Mouse (Mus musculus): Measurements from ENCODE around the gene Dusp6. TPM values are rescaled to one million over a fixed set of nuclear protein-coding genes. Genes with fewer than 3 reads are reported as not detected.
A peak's percentile ranks its signal among the peaks of the same experiment; 100 is the strongest.

Dusp6 gene
- polyA plus RNA-seq, 1 experiment: 50.9 TPM

DNA sequence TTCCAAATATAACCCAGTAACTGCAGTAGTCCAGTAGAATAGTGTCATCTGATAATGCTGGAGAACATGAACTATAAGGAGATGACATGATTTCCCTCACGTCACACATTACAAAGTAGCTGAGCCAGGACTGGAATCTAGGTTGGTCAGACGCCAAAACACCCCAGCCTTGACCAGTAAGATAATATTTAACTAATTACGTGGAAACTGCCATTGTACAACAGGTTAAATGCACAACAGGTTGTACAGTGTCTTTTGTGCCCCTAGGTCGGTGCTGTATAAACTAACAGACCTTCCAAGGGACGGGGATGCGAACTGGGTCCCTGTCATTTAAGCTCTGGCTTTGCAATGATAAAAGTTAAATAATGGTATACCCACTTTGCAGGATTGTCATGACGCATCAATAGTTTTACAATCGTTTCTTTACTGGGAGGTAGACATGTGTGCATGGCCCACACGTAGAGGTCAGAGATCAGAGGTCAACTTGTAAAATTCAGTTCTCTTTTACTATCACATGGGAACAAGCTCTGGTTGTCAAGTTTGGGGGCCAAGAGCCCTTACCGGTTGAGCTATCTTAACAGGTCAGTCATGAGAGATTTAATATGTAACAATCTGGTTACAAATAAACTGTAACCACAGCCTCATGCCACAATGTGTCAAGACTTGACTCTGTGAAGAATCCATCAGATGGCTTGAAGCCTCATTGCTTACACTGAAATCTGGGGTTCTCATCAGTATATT lies 7.0 kb upstream of the Dusp6 start:
- H3K9ac ChIP-seq (ENCODE audit: low read depth, poor library complexity, severe bottlenecking): no peak overlapping the region
- H3K4me1 ChIP-seq (ENCODE audit: control insufficient read depth, insufficient read depth, low read length): peaks cover 6% of the 10 kb centered on the region
- H3K27ac ChIP-seq (ENCODE audit: insufficient read depth, low read length): no peak overlapping the region
- H3K4me3 ChIP-seq (ENCODE audit: low read depth, low read length): no peak overlapping the region
- TF ChIP-seq POLR2A (IDR thresholded peaks at IDR 0.05; ENCODE audit: insufficient read depth, low read length) (no peak), CTCF (IDR thresholded peaks at IDR 0.05; ENCODE audit: low read depth, low read length) (no peak), EP300 (IDR thresholded peaks at IDR 0.05; ENCODE audit: insufficient read depth, low read depth, low read length) (no peak)
- no peaks in the 10 kb centered on the region for H3K27me3 ChIP-seq (ENCODE audit: control insufficient read depth, insufficient read depth, low read length, poor library complexity, severe bottlenecking)
- H3K9me3 ChIP-seq (replicated peaks; ENCODE audit: control insufficient read depth, insufficient read depth, low read length, poor library complexity, severe bottlenecking): no peaks in the 10 kb centered on the region
- H3K36me3 ChIP-seq (ENCODE audit: control insufficient read depth, insufficient read depth, low read length, poor library complexity, severe bottlenecking): no peaks in the 10 kb centered on the region

DNA sequence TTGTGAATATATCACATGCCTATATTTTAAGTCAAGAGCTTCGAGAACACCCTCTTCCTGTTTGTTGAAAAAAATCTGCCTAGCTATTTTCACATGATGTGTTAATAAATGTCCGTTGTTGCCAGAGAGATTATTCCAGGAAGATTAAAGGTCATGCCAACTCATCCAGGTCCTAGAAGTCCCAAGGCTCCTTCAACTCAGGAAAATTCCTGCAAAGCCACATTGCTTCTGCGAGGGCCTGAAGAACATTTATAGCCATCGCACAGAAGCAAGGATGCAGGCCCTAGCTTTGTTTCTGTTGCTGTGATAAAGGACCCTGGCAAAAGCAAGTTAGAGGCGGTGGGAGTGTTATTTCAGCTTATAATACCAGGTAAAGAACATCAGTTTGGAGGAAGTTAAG lies 5.5 kb upstream of the Dusp6 start:
- TF ChIP-seq EP300 (IDR thresholded peaks at IDR 0.05; ENCODE audit: insufficient read depth, low read depth, low read length) (no peak), POLR2A (IDR thresholded peaks at IDR 0.05; ENCODE audit: insufficient read depth, low read length) (no peak), CTCF (IDR thresholded peaks at IDR 0.05; ENCODE audit: low read depth, low read length) (no peak)
- Histone ChIP-seq H3K27me3 (ENCODE audit: control insufficient read depth, insufficient read depth, low read length, poor library complexity, severe bottlenecking) (no peaks in the 10 kb centered on the region), H3K4me3 (ENCODE audit: low read depth, low read length) (no peak overlapping the region), H3K9ac (ENCODE audit: low read depth, poor library complexity, severe bottlenecking) (no peak overlapping the region), H3K9me3 (replicated peaks; ENCODE audit: control insufficient read depth, insufficient read depth, low read length, poor library complexity, severe bottlenecking) (no peaks in the 10 kb centered on the region), H3K36me3 (ENCODE audit: control insufficient read depth, insufficient read depth, low read length, poor library complexity, severe bottlenecking) (no peaks in the 10 kb centered on the region), H3K4me1 (ENCODE audit: control insufficient read depth, insufficient read depth, low read length) (peaks cover 6% of the 10 kb centered on the region), H3K27ac (ENCODE audit: insufficient read depth, low read length) (no peak overlapping the region)

DNA sequence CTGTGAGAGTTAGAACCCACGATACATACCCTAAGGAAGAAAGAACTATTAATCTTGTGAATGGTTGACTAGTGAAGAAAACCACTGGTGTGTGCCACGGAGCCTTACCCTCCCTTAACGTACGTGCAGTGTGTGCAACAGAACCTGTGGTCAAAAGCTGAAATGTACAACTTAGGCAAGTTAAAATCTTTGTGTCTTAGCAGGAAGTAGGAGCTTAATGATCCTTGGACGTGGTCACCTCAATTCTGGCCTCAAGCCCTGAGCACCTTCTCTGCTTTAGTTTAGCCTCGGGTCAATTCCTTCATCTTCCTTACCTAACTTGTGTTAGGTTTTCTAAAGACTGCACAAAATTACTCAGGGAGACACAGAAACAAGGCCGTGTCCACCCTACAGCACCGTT lies 3.2 kb upstream of the Dusp6 start:
- Histone ChIP-seq H3K27ac (ENCODE audit: insufficient read depth, low read length) (no peak overlapping the region), H3K36me3 (ENCODE audit: control insufficient read depth, insufficient read depth, low read length, poor library complexity, severe bottlenecking) (peaks cover 3% of the 10 kb centered on the region; the same call in 1 of the 2 replicates), H3K9ac (ENCODE audit: low read depth, poor library complexity, severe bottlenecking) (no peak overlapping the region), H3K9me3 (replicated peaks; ENCODE audit: control insufficient read depth, insufficient read depth, low read length, poor library complexity, severe bottlenecking) (no peaks in the 10 kb centered on the region), H3K4me1 (ENCODE audit: control insufficient read depth, insufficient read depth, low read length) (peaks cover 6% of the 10 kb centered on the region), H3K27me3 (ENCODE audit: control insufficient read depth, insufficient read depth, low read length, poor library complexity, severe bottlenecking) (no peaks in the 10 kb centered on the region), H3K4me3 (ENCODE audit: low read depth, low read length) (no peak overlapping the region)
- TF ChIP-seq EP300 (IDR thresholded peaks at IDR 0.05; ENCODE audit: insufficient read depth, low read depth, low read length) (no peak), CTCF (IDR thresholded peaks at IDR 0.05; ENCODE audit: low read depth, low read length) (no peak)

DNA sequence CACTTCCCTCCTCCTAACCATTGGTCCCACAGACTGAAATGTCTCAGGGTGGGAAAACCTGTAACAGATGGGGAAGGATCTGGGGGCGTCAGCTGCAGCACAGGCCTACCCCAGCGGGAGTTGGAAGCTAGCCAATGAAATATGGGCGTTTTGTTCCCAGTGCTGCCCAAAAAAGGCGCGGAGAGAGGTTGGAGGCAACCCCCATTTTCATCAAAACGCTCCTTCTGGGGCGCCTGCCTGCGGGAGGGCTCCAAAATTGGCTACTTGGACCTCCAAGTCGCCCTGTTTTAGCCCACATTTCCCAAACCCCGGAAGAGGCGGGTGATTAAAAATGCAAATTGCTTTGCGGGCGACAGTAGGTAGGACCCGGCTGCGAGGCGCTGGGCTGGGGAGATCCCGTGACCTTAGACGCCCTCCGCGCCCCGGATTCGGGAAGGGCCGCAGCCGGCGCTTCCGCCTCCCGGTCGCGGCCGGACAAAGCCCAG lies 1.8 kb upstream of the Dusp6 start:
- TF ChIP-seq POLR2A (IDR thresholded peaks at IDR 0.05; ENCODE audit: insufficient read depth, low read length) (no peak), EP300 (IDR thresholded peaks at IDR 0.05; ENCODE audit: insufficient read depth, low read depth, low read length) (0 out of 2 replicates have a peak, but pooled peaks have one; percentile 5), CTCF (IDR thresholded peaks at IDR 0.05; ENCODE audit: low read depth, low read length) (no peak)

DNA sequence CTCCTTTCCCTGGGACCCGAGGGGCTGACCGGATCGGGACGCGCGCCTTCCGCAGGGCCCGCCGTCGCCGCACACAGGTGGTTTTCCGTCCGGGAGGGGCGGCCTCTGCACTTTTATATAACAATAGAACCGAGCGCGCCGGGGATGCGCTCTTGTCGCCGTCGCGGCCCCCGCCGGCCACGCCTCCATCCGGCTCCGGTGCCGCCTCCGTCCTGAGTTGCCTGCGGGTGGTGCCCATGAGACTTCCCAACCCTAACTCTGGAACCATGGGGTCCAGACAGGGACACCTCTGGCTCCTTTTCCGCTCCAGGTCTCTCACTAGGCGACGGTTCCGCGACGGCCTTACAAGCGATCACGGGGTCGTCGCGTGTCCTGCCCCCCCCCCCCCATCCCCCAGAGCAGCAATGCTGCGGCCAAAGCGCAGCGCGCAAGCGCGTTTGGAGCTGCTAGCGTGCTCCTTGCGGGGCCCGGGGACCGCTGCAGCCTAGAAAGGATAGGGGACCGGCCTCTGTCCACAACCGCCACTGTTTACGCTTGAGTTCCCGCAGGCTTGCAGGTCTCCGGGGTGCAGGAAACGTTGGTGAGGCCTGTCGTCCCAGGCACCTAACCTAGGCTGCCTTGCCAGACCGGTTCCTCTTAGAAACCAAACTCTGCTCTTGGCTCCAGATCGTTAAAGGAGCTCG lies 1.3 kb upstream of the Dusp6 start:
- Histone ChIP-seq H3K27ac (ENCODE audit: insufficient read depth, low read length) (peak overlapping the region; percentile 94), H3K27me3 (ENCODE audit: control insufficient read depth, insufficient read depth, low read length, poor library complexity, severe bottlenecking) (no peaks in the 10 kb centered on the region), H3K9ac (ENCODE audit: low read depth, poor library complexity, severe bottlenecking) (peak overlapping the region; percentile 82), H3K36me3 (ENCODE audit: control insufficient read depth, insufficient read depth, low read length, poor library complexity, severe bottlenecking) (peaks cover 12% of the 10 kb centered on the region), H3K4me3 (ENCODE audit: low read depth, low read length) (peak overlapping the region; percentile 78), H3K4me1 (ENCODE audit: control insufficient read depth, insufficient read depth, low read length) (peaks cover 2% of the 10 kb centered on the region), H3K9me3 (replicated peaks; ENCODE audit: control insufficient read depth, insufficient read depth, low read length, poor library complexity, severe bottlenecking) (no peaks in the 10 kb centered on the region)
- 0 out of 2 replicates have a peak, but pooled peaks have one; percentile 49 for TF ChIP-seq EP300 (IDR thresholded peaks at IDR 0.05; ENCODE audit: insufficient read depth, low read depth, low read length)
- no peak for TF ChIP-seq CTCF (IDR thresholded peaks at IDR 0.05; ENCODE audit: low read depth, low read length)
- peak; percentile 9 for TF ChIP-seq POLR2A (IDR thresholded peaks at IDR 0.05; ENCODE audit: insufficient read depth, low read length)

More for the DNA sequence above, 1.8 kb upstream of the Dusp6 start:
- Histone ChIP-seq H3K27me3 (ENCODE audit: control insufficient read depth, insufficient read depth, low read length, poor library complexity, severe bottlenecking) (no peaks in the 10 kb centered on the region), H3K9ac (ENCODE audit: low read depth, poor library complexity, severe bottlenecking) (peak overlapping the region; percentile 82), H3K4me1 (ENCODE audit: control insufficient read depth, insufficient read depth, low read length) (peaks cover 6% of the 10 kb centered on the region), H3K27ac (ENCODE audit: insufficient read depth, low read length) (peak overlapping the region; percentile 94), H3K9me3 (replicated peaks; ENCODE audit: control insufficient read depth, insufficient read depth, low read length, poor library complexity, severe bottlenecking) (no peaks in the 10 kb centered on the region), H3K4me3 (ENCODE audit: low read depth, low read length) (peak overlapping the region; percentile 78), H3K36me3 (ENCODE audit: control insufficient read depth, insufficient read depth, low read length, poor library complexity, severe bottlenecking) (peaks cover 8% of the 10 kb centered on the region)

All from ES-Bruce4 (cell line).